Mouse (Mus musculus) forebrain, embryonic 14.5 days (tissue): ENCODE results near the gene Ythdf2. TPM values are rescaled to one million over a fixed set of nuclear protein-coding genes. Genes with fewer than 3 reads are reported as not detected.
A peak's percentile ranks its signal among the peaks of the same experiment; 100 is the strongest.

ENCODE experiments used
- ATAC-seq: fragments of 200-750 bp; cut with Nextera tagmentation; 2 replicates; pipeline ENCODE4 v1.8.0; 2017; ENCODE audit warnings: mild to moderate bottlenecking, moderate library complexity
- DNase-seq: peaks from one replicate; pipeline ENCODE4 v3.0.0-alpha.2; 2015; ENCODE audit warnings: low spot score
- H3K27ac ChIP-seq: fragments of 300-500 bp; sonication (generic); 2 replicates; pipeline ENCODE4 v1.5.1; 2014; ENCODE audit warnings: low read depth, mild to moderate bottlenecking, control low read depth, low read length, moderate library complexity
- H3K27me3 ChIP-seq: fragments of 300-500 bp; sonication (generic); replicated peaks from 2 replicates; pipeline ENCODE4 v1.6.1; 2014; ENCODE audit warnings: low read length, control low read depth, mixed read lengths; ENCODE audit not compliant: control insufficient read depth, insufficient read depth
- H3K36me3 ChIP-seq: fragments of 300-500 bp; sonication (generic); 2 replicates; pipeline ENCODE4 v1.6.1; 2014; ENCODE audit warnings: low read length, control low read depth; ENCODE audit not compliant: control insufficient read depth, insufficient read depth
- H3K4me1 ChIP-seq: fragments of 300-500 bp; sonication (generic); 2 replicates; pipeline ENCODE4 v1.6.1; 2014; ENCODE audit warnings: antibody characterized with exemption, low read length, control low read depth; ENCODE audit not compliant: control insufficient read depth, insufficient read depth
- H3K4me2 ChIP-seq: fragments of 300-500 bp; sonication (generic); 2 replicates; pipeline ENCODE4 v1.6.1; 2014; ENCODE audit warnings: mild to moderate bottlenecking, control low read depth, low read length
- H3K4me3 ChIP-seq: fragments of 300-500 bp; sonication (generic); 2 replicates; pipeline ENCODE4 v1.5.1; 2014; ENCODE audit warnings: low read depth, low read length, control low read depth
- H3K9ac ChIP-seq: fragments of 300-500 bp; sonication (generic); 2 replicates; pipeline ENCODE4 v1.6.1; 2014; ENCODE audit warnings: mild to moderate bottlenecking, low read length, control low read depth, moderate library complexity
- H3K9me3 ChIP-seq: fragments of 300-500 bp; sonication (generic); replicated peaks from 2 replicates; pipeline ENCODE4 v1.6.1; 2016; ENCODE audit warnings: low read length, control low read depth, mixed read lengths; ENCODE audit not compliant: control insufficient read depth
- WGBS: fragments of 180-500 bp; shearing (Covaris S2); extraction: QIAGEN DNeasy Blood & Tissue Kit; methylation state at CpG from one replicate; pipeline ENCODE4 v1.1.7; 2014; 5-methylcytosine and 5-hydroxymethylcytosine counted together
- polyA plus RNA-seq: library from polyadenylated mRNA; unstranded; fragments of >200 nt; fragmentation: Nextera tagmentation; extraction: Ambion mirVana; gene quantifications from 2 replicates; pipeline ENCODE4 v1.2.1, GENCODE M21; 2014

The Ythdf2 gene
- polyA plus RNA-seq, 1 experiment from 2014 or later: 164 TPM

GRCm38 (mm10) chr4:132217781-132218180, 5.7 kb upstream of the Ythdf2 start:
- H3K27me3 ChIP-seq: no peaks in the 10 kb centered on the region
- WGBS: 91% methylated on average over 2 of the region's 2 CpGs
- no peak overlapping the region for H3K4me3 ChIP-seq
- no peak overlapping the region for H3K4me2 ChIP-seq
- H3K27ac ChIP-seq: no peak overlapping the region
- no peak for DNase-seq
- H3K9ac ChIP-seq: no peak overlapping the region
- ATAC-seq: no peak
- peaks cover 10% of the 10 kb centered on the region for H3K36me3 ChIP-seq
- no peaks in the 10 kb centered on the region for H3K9me3 ChIP-seq
- H3K4me1 ChIP-seq: no peaks in the 10 kb centered on the region

DNA sequence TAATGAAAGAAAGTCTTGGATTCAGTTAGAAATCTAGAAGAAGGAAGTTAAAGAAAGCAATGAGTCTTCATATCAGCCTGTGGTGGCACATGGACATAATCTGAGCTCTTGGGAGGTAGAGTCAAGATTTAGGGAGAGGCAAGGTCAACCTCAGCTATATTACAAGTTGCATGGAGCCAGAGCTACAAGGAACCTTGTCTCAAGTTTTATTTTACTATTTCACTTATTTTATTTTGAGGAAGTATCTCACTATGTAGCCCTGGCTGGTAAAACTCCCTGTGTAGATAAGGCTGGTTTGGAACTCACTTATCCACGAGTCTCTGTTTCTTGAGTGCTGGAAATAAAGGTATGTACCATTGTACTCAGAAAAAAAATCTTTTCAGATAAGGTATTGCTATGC, 4.5 kb upstream of the Ythdf2 start:
- no peak overlapping the region for H3K27ac ChIP-seq
- 0 out of 2 replicates have a peak, but pooled peaks cover 1% of the 10 kb centered on the region for H3K36me3 ChIP-seq
- H3K4me2 ChIP-seq: no peak overlapping the region
- 72% methylated on average over 1 of the region's 1 CpGs for WGBS
- ATAC-seq (no peak), DNase-seq (no peak)
- no peaks in the 10 kb centered on the region for H3K9me3 ChIP-seq
- H3K4me1 ChIP-seq: no peaks in the 10 kb centered on the region
- no peak overlapping the region for H3K4me3 ChIP-seq
- H3K27me3 ChIP-seq: no peaks in the 10 kb centered on the region
- H3K9ac ChIP-seq: no peak overlapping the region

GRCm38 (mm10) chr4:132214847-132215246, 2.7 kb upstream of the Ythdf2 start:
- no peak for ATAC-seq

DNA sequence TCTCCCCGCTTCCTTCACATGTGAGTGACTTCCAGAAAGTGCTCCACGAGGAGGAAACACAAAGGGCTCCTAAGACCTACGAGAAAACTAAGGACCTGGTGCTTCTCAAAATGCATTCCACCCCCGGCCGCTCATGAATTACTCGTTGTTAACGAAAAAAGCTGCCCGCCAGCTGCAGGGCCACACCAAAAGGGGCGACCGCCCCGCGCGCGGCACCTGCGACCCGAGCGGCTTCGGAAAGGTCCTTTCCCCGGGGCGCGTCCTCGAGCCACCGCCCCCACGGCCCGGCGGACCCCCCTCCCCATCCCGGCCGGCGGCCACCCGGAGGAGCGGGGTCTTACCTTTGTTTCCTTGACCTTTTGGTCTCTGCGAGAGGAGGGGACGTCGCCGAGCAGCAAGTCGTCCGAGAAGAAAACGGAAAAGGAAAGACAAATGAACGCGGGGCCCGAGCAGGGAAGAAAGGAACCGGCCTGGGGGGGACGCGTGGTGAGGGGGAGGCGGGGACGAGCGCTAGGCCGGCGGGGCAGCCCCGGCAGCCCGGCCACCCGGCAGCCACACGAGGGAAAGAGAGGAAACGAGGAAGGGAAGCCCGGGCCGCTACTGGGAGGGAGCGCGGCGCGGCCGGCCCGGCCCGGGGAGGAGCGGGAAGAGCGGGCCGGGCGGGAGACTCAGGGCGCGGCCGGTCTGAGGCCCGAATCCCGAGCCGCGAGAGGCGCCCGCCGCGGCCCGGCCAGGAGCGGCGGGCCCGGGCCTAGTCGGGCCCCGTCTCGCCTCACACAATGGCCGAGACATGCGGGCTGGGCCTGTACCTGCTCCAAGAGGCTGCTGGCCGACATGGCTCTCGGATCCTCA, 786 bp downstream of the Ythdf2 start:
- under 1% methylated on average over 85 of the region's 89 CpGs for WGBS
- peak overlapping the region; percentile 99 for H3K4me3 ChIP-seq
- peaks cover 25% of the 10 kb centered on the region for H3K36me3 ChIP-seq
- H3K27ac ChIP-seq: peak overlapping the region; percentile 96
- peak overlapping the region; percentile 100 for H3K9ac ChIP-seq
- peak; percentile 17 for DNase-seq
- peak; percentile 86 for ATAC-seq
- peaks cover 12% of the 10 kb centered on the region for H3K4me1 ChIP-seq
- no peaks in the 10 kb centered on the region for H3K9me3 ChIP-seq
- peak overlapping the region; percentile 74 for H3K4me2 ChIP-seq
- no peaks in the 10 kb centered on the region for H3K27me3 ChIP-seq

More at GRCm38 (mm10) chr4:132214847-132215246, 2.7 kb upstream of the Ythdf2 start:
- H3K4me3 ChIP-seq: no peak overlapping the region
- no peak overlapping the region for H3K9ac ChIP-seq
- no peak for DNase-seq
- peaks cover 5% of the 10 kb centered on the region for H3K4me1 ChIP-seq
- H3K4me2 ChIP-seq: no peak overlapping the region
- H3K36me3 ChIP-seq: 0 out of 2 replicates have a peak, but pooled peaks cover 2% of the 10 kb centered on the region
- H3K27me3 ChIP-seq: no peaks in the 10 kb centered on the region
- H3K27ac ChIP-seq: no peak overlapping the region
- 69% methylated on average over 4 of the region's 4 CpGs for WGBS
- H3K9me3 ChIP-seq: no peaks in the 10 kb centered on the region

DNA sequence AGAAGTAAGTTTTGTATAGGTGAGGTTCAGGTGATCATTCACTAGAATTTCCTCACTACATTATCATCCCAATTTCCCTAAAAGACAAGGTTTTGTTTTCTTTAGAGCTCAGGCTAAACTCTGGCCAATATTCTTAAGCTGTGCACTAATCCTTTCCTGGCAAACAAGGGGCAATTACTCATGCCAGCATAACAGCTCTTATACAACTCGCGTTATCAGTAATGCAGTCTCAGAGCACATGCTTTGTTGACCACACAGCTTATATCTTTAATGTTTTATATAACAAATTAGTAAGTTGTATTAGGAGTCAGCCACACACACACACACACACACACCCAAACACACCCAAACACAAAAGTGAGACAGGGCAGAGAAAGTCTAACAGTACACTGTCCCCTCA, 1.8 kb downstream of the Ythdf2 start:
- WGBS: 12% methylated on average over 2 of the region's 2 CpGs
- peak overlapping the region; percentile 99 for H3K4me3 ChIP-seq
- ATAC-seq: no peak
- H3K27me3 ChIP-seq: no peaks in the 10 kb centered on the region
- peaks cover 12% of the 10 kb centered on the region for H3K4me1 ChIP-seq
- no peaks in the 10 kb centered on the region for H3K9me3 ChIP-seq
- H3K36me3 ChIP-seq: peaks cover 35% of the 10 kb centered on the region
- H3K27ac ChIP-seq: no peak overlapping the region
- no peak for DNase-seq
- H3K9ac ChIP-seq: peak overlapping the region; percentile 100
- peak overlapping the region; percentile 74 for H3K4me2 ChIP-seq

DNA sequence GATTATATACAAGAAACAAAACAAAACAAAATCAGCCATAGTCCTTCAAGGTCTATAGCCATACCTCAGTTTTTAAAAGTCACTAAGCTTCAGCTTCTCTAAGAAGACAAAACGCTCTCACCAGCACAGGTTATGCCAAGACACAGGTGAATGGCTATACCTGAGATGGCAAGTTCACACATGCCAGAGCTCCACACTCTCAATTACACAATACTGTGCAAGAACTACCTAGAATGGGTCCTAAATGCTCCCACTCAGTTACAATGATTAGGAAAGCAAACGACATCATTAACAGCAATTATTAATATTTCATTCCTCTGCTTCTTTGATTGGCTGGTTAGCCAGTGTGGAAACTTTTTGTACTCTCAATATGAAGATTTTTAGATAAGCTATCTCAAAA, 2.8 kb downstream of the Ythdf2 start:
- no peak overlapping the region for H3K4me3 ChIP-seq
- DNase-seq (no peak), ATAC-seq (no peak)
- no peak overlapping the region; the same call in 1 of the 2 replicates for H3K4me2 ChIP-seq
- H3K9ac ChIP-seq: no peak overlapping the region
- WGBS: 94% methylated on average over 2 of the region's 2 CpGs
- peaks cover 12% of the 10 kb centered on the region for H3K4me1 ChIP-seq
- peaks cover 45% of the 10 kb centered on the region for H3K36me3 ChIP-seq
- H3K9me3 ChIP-seq: no peaks in the 10 kb centered on the region
- no peak overlapping the region for H3K27ac ChIP-seq
- H3K27me3 ChIP-seq: no peaks in the 10 kb centered on the region

DNA sequence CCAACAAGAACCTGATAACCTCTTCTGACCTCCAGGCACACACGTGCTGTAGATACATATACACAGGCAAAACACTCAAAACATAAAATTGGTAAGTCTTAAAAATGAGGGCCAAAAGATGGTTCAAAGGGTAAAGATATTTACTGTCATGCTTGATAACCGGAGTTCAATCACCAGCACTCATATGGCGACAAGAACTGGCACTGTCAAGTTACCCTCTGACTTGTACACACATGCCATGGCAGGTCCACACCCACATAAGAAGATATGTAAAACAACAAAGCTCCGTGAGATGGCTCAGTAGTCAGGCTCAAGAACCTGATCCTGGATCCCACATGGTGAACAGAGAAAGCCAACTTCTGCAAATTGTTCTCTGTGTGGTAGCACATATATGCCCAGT, 4.8 kb downstream of the Ythdf2 start:
- peaks cover 12% of the 10 kb centered on the region for H3K4me1 ChIP-seq
- no peak overlapping the region for H3K4me2 ChIP-seq
- H3K9ac ChIP-seq: no peak overlapping the region
- H3K9me3 ChIP-seq: no peaks in the 10 kb centered on the region
- DNase-seq: no peak
- no peak for ATAC-seq
- no peak overlapping the region for H3K4me3 ChIP-seq
- H3K27me3 ChIP-seq: no peaks in the 10 kb centered on the region
- peaks cover 64% of the 10 kb centered on the region for H3K36me3 ChIP-seq
- 95% methylated on average over 4 of the region's 4 CpGs for WGBS
- H3K27ac ChIP-seq: no peak overlapping the region

- no peak overlapping the region for H3K27ac ChIP-seq
- no peak overlapping the region for H3K4me2 ChIP-seq
- H3K36me3 ChIP-seq: peaks cover 62% of the 10 kb centered on the region
- no peaks in the 10 kb centered on the region for H3K9me3 ChIP-seq
- no peaks in the 10 kb centered on the region for H3K27me3 ChIP-seq
- no peak overlapping the region for H3K4me3 ChIP-seq
- ATAC-seq (no peak), DNase-seq (no peak)
- peaks cover 10% of the 10 kb centered on the region; the same call in 1 of the 2 replicates for H3K4me1 ChIP-seq
- H3K9ac ChIP-seq: no peak overlapping the region
Observed at GRCm38 (mm10) chr4:132198771-132199170, 13.3 kb downstream of the Ythdf2 start.

GRCm38 (mm10) chr4:132198285-132198712, 13.8 kb downstream of the Ythdf2 start:
- Histone ChIP-seq H3K4me1 (peaks cover 10% of the 10 kb centered on the region; the same call in 1 of the 2 replicates), H3K27ac (no peak overlapping the region), H3K4me2 (no peak overlapping the region), H3K9me3 (no peaks in the 10 kb centered on the region), H3K27me3 (no peaks in the 10 kb centered on the region), H3K4me3 (no peak overlapping the region), H3K9ac (no peak overlapping the region), H3K36me3 (peaks cover 61% of the 10 kb centered on the region)
- no peak; the same call in 1 of the 2 replicates for ATAC-seq
- WGBS: 55% methylated on average over 4 of the region's 4 CpGs
- DNase-seq: peak; percentile 23
